Mouse (Mus musculus): Measurements from ENCODE around the gene Folr1. TPM values are rescaled to one million over a fixed set of nuclear protein-coding genes. Genes with fewer than 3 reads are reported as not detected.

Folr1 gene
- 1 to 10 TPM in 1 of 2 experiments, under 1 TPM in 1; 0.72 to 1.2 TPM for total RNA-seq (2021)

- intact Hi-C loops (cut with DNase I): no loop called here
- no peak for DNase-seq
These were observed at the start of gene Folr1 for GRCm38 (mm10) chr7:101870629-101871028. Gene Folr1 (minus strand): TSS chr7:101870788.

- peak; percentile 74 to 79 for DNase-seq
- intact Hi-C loops (cut with DNase I): loop anchor here (2.0 kb wide), 1 partner anchor 161 kb away; no protein-coding TSS in a partner anchor
These were observed 47.5 kb upstream of the Folr1 start for GRCm38 (mm10) chr7:101918071-101918470.

GRCm38 (mm10) chr7:101911982-101912381 lies 41.4 kb upstream of the Folr1 start:
- intact Hi-C loops (cut with DNase I): no loop called here
- no peak for DNase-seq

GRCm38 (mm10) chr7:101910138-101910537 lies 39.5 kb upstream of the Folr1 start:
- DNase-seq: no peak
- intact Hi-C loops (cut with DNase I): no loop called here

DNA sequence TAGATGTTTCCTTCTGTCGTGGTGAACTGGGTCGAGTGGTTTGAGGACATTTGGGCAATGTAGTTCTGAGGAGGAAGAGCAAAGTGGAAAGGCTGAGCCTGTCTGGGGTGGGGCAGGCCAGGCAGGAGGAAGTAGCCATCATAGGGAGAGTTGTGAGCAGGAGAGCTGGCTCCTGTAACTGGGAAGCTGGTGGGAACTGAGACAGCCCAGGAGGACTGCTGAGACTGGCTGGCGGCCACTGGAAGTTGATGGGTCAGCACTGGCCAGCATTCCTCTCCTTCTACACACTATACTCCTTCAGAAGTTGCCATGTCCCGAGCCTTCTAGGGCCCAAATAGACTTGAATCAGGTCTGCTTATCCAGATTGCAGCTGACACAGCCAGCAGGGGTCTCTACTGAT lies 37.8 kb upstream of the Folr1 start:
- intact Hi-C loops (cut with DNase I): loop anchor here (5.0 kb wide), 1 partner anchor 64 kb away; no protein-coding TSS in a partner anchor

DNA sequence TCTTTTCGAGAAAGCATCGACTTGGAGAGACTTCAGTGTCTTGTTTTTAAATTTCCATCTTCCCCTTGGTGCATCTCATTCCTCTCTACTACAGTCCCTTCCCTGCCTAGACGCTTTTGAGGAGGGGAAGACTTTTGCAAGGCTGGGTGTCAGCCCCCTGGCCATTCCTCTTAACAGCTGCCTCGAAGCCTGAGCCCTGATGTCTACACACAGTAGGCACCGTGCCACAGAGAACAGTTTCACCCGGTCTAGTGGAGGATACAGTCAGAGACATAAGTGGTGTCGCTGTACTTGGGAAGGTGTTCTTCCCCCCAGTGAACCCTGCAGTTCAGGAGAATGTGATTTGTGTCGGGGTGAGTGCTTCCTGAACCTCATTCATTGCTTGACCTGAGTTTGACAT lies 36.1 kb upstream of the Folr1 start:
- DNase-seq: peak in 1 of 2 experiments; percentile 34
- intact Hi-C loops (cut with DNase I): loop anchor here (2.0 to 5.0 kb wide), 2 partner anchors 26 to 66 kb away; partner anchors contain the start of gene Lrrc51

More for the DNA sequence above, 37.8 kb upstream of the Folr1 start:
- DNase-seq: peak; percentile 38 to 39

DNA sequence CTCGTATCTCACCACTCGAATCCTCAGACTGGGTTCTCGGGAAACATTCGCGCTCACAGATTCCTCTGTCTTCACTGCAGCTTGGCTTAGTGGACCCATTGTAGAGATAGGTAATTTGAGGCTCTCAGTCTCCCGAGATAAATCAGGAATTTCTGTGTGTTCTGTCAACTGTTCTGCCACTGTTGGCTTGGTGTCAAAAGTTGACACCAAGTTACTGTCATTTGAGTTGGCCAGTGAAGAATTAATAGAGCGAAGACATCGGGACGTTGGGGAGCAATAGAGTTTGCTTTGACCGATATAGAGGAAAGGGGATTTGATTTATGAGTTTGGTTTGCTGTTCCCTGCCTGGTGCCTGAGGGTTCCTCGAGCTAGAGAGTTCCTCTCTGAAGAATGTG lies 35.7 kb upstream of the Folr1 start, which contains the start of gene Tomt:
Gene Tomt (minus strand): TSS at position 73 of the 395 bp plus-strand sequence.
- no peak for DNase-seq
- intact Hi-C loops (cut with DNase I): loop anchor here (2.0 to 5.0 kb wide), 2 partner anchors 27 to 66 kb away; partner anchors contain the start of gene Lrrc51

DNA sequence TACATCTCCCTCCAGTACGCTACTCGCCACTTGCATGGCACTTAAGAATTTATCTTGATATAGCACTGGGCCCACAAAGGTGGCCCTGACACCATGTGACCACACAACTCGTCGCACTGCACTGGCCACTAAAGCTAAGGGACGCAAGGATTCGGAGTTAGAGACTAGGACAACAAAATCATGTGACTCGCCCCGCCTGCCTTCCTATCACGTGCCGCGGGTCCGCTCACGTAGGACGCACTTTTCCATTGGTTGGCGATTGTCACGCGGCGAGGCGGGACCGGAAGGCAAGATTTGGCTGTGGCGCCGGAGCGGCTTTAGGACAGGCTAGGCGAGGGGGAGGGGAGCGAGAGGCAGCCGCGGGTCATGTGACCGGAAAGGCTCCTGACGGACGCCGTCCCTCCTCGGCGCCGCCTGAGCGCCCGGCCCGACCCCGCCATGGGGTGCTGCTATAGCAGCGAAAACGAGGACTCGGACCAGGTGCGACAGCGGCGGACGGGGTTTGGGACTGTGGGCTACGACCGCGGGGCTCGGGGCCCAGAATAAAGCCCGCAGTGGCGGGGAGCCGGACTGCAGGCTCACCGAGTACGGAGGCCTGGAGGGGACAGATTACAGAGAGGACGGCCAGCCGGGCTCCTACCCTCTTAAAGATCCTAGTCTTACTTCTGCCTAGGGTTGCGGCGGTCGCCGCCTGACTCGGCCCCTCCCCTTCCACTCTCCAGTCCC lies 35.1 kb upstream of the Folr1 start, which contains the start of gene Lamtor1:
Gene Lamtor1 (plus strand): TSS at position 344 of the 726 bp plus-strand sequence.
- peak; percentile 100 for DNase-seq
- intact Hi-C loops (cut with DNase I): loop anchor here (2.0 to 5.0 kb wide), 2 partner anchors 27 to 67 kb away; partner anchors contain the start of gene Lrrc51

- intact Hi-C loops (cut with DNase I): no loop called here
- no peak for DNase-seq
These were observed 32.3 kb upstream of the Folr1 start for GRCm38 (mm10) chr7:101902846-101903245.

DNA sequence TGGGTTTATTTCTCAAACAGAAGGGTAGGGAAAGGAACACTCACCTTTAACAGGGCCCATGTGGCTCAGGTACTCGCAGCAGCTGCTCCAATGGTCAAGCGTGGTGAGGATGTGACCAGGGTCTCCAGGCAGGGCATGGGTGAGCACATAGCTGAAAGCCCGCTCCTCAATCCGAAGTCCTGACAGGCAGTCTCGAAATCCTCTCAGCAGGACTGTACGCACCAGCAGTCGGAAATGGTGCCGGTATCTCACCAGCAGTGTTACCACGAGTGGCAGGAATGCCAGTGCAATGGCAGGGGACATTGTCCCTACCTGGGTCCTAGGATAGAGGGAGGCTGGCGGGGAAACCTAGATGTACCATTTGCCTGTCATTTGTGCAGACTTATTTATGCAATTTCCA lies 31.4 kb upstream of the Folr1 start:
- intact Hi-C loops (cut with DNase I): no loop called here
- DNase-seq: no peak

- DNase-seq: no peak
- intact Hi-C loops (cut with DNase I): no loop called here
These were observed 29.9 kb upstream of the Folr1 start for GRCm38 (mm10) chr7:101900331-101901097.

- DNase-seq: peak; percentile 98
- intact Hi-C loops (cut with DNase I): loop anchor here (5.0 kb wide), 1 partner anchor 219 kb away; no protein-coding TSS in a partner anchor
These were observed 25.8 kb upstream of the Folr1 start for GRCm38 (mm10) chr7:101896104-101897066.

DNA sequence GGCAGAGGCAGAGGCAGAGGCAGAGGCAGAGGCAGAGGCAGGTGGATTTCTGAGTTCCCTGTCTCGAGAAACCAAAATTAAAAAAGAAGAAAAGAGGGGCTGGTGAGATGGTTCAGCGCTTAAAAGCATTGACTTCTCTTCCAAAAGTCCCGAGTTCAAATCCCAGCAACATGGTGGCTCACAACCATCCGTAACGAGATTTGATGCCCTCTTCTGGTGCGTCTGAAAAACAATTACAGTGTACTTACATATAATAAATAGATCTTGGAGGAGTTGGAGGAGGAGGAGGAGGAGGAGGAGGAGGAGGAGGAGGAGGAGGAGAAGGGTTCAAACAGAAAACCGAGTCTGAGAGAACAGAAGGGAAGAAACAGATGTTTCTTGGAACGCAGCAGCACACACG lies 25.1 kb upstream of the Folr1 start:
- no peak for DNase-seq
- intact Hi-C loops (cut with DNase I): loop anchor here (2.0 to 5.0 kb wide), 2 partner anchors 57 to 218 kb away; partner anchors contain the start of gene Inppl1

GRCm38 (mm10) chr7:101888460-101888859 lies 17.9 kb upstream of the Folr1 start:
- intact Hi-C loops (cut with DNase I): no loop called here
- DNase-seq: no peak

DNA sequence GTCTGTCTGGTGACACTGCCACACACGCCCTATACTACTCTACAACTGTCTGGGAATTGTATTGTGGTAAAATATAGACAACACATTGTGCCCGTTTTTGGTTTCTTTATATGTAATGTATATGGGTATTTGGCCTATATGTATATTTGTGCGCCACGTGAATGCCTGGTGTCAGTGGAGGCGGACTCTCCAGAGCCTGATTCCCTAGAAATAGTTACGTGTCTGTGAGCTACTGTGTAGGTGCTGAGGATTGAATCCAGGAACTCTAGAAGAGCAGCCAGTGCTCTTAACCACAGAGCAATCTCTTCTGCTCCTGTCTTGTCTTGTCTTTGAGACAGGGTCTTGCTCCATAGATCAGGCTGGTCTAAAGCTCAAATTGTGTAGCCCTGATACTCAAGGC lies 15.7 kb upstream of the Folr1 start:
- DNase-seq: no peak
- intact Hi-C loops (cut with DNase I): no loop called here

- intact Hi-C loops (cut with DNase I): no loop called here
- DNase-seq: no peak
These were observed 13.6 kb upstream of the Folr1 start for GRCm38 (mm10) chr7:101884160-101884559.

GRCm38 (mm10) chr7:101882413-101883154 lies 12.0 kb upstream of the Folr1 start:
- intact Hi-C loops (cut with DNase I): no loop called here
- DNase-seq: peak; percentile 29 to 30

- intact Hi-C loops (cut with DNase I): no loop called here
- no peak for DNase-seq
These were observed 10.3 kb upstream of the Folr1 start for GRCm38 (mm10) chr7:101880855-101881254.

DNA sequence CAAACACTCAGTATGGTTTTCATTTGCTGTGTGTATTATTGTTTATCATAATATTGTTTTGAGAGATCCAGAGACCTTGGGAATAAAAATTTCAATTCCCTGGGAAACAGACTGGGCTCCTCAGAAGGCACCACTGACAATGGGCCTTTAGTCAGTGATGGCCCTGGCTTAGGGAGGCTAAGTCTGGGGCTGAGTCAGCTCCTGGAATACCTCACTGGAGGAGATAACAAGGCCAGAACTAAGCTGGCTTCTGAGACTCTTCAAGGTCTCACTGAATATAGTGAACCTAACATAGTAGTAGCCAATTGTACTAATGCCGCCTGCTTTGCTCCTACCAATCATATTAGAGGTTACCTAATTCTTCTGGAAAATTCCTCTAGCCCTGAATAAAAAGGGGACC lies 5.4 kb upstream of the Folr1 start:
- intact Hi-C loops (cut with DNase I): no loop called here
- no peak for DNase-seq

All from heart, postnatal 10 days (tissue).